Mouse (Mus musculus): ENCODE measurements around the gene Supt3. TPM values are rescaled to one million over a fixed set of nuclear protein-coding genes. Genes with fewer than 3 reads are reported as not detected.

The Supt3 gene
- total and polyA plus RNA-seq, 2 experiments = 2.3 to 4.9 TPM

DNA sequence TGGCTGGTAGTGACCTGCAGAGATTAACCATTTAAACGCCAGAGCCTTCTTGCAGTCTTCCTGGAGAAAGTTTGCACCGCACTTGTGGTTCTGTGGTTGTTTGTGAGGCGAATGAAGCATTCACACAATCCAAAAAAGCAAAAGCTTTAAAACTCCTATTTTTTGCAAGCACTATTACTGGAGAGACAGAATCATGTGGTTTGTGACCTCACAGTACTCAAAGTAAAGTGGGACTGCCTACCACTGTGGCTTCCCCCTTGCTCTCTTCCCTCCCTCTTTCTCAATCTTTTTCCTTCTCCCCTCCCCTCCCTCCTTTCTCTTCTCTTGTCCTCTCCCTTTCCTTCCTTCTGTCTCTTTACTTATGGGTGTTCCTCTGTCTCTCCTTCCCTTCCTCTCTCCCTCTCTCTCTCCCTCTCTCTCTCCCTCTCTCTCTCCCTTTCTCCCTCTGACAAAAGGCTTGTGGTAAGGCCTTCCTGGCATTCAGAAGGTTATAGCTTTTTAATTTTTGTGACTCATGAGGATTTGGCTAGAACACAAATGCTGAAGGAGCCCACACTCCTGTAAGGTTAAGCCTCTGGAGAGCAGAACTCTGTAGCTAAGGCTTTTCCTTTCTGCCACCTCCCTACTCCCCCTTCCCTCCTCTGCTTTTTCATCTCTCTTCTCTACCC, 37.7 kb downstream of the Supt3 start, which contains the start of gene Runx2:
TSS of gene Runx2 (minus strand) at position 290 of the 668 bp plus-strand sequence.
- Histone ChIP-seq H3K4me3 (ENCODE audit: insufficient read depth, low read depth, low read length) (no peak within 1 kb of the TSS), H3K9ac (ENCODE audit: low read depth, low read length) (no peak within 1 kb of the TSS), H3K79me2 (ENCODE audit: control insufficient read depth, insufficient read depth, low read length) (no peaks in the 10 kb centered on the region; the same call in 1 of the 2 replicates), H3K36me3 (ENCODE audit: control insufficient read depth, insufficient read depth, low read length) (no peaks in the 10 kb centered on the region), H3K27me3 (ENCODE audit: control insufficient read depth, insufficient read depth, low read length) (no peaks in the 10 kb centered on the region), H3K4me1 (ENCODE audit: control insufficient read depth, insufficient read depth, low read length) (no peaks in the 10 kb centered on the region; the same call in 1 of the 2 replicates), H3K27ac (replicated peaks; ENCODE audit: insufficient read depth, low read depth, low read length) (no peak within 1 kb of the TSS)
- TF ChIP-seq POLR2A (IDR thresholded peaks at IDR 0.05; ENCODE audit: extremely low read depth, insufficient read depth, low read length) = no peak
- TF ChIP-seq CTCF (IDR thresholded peaks at IDR 0.05; ENCODE audit: low read depth, low read length) = no peak
- no peak for DNase-seq (ENCODE audit: extremely low read depth, low read depth, low spot score)
- WGBS = 24% methylated on average over 3 of the region's 3 CpGs

GRCm38 (mm10) chr17:44818825-44819224, 41.9 kb downstream of the Supt3 start:
- Histone ChIP-seq H3K36me3 (ENCODE audit: control insufficient read depth, insufficient read depth, low read length) (no peaks in the 10 kb centered on the region), H3K4me3 (ENCODE audit: insufficient read depth, low read depth, low read length) (no peak overlapping the region), H3K27me3 (ENCODE audit: control insufficient read depth, insufficient read depth, low read length) (no peaks in the 10 kb centered on the region), H3K4me1 (ENCODE audit: control insufficient read depth, insufficient read depth, low read length) (no peaks in the 10 kb centered on the region; the same call in 1 of the 2 replicates), H3K9ac (ENCODE audit: low read depth, low read length) (no peak overlapping the region), H3K27ac (replicated peaks; ENCODE audit: insufficient read depth, low read depth, low read length) (no peak overlapping the region), H3K79me2 (ENCODE audit: control insufficient read depth, insufficient read depth, low read length) (peaks cover 2% of the 10 kb centered on the region; the same call in 1 of the 2 replicates)
- TF ChIP-seq CTCF (IDR thresholded peaks at IDR 0.05; ENCODE audit: low read depth, low read length) (no peak), POLR2A (IDR thresholded peaks at IDR 0.05; ENCODE audit: extremely low read depth, insufficient read depth, low read length) (no peak)
- DNase-seq (ENCODE audit: extremely low read depth, low read depth, low spot score) = no peak
- WGBS = 83% methylated on average over 2 of the region's 2 CpGs

DNA sequence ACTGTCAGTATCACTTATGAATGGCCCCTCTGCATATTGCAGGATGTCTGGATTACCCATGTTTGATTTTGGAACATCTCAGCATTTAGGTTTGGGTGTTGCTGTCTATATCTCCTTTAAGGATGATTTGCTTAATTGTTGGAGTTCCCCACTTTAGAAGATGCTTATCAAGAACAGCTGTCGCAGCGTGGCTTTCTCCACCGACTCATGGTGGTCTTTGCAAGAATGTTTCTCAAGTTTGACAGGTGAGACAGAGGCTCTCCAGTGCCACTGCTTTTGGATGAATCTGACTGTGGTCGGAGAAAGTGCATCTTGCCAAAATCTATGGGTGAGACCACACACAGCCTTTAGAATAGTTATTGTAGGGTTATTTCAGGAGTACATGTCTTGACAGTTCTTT, 42.9 kb downstream of the Supt3 start:
- Histone ChIP-seq H3K36me3 (ENCODE audit: control insufficient read depth, insufficient read depth, low read length) (no peaks in the 10 kb centered on the region), H3K4me3 (ENCODE audit: insufficient read depth, low read depth, low read length) (no peak overlapping the region), H3K27ac (replicated peaks; ENCODE audit: insufficient read depth, low read depth, low read length) (no peak overlapping the region), H3K9ac (ENCODE audit: low read depth, low read length) (no peak overlapping the region), H3K79me2 (ENCODE audit: control insufficient read depth, insufficient read depth, low read length) (peaks cover 2% of the 10 kb centered on the region; the same call in 1 of the 2 replicates), H3K4me1 (ENCODE audit: control insufficient read depth, insufficient read depth, low read length) (no peaks in the 10 kb centered on the region), H3K27me3 (ENCODE audit: control insufficient read depth, insufficient read depth, low read length) (no peaks in the 10 kb centered on the region)
- 91% methylated on average over 4 of the region's 4 CpGs for WGBS
- no peak for DNase-seq (ENCODE audit: extremely low read depth, low read depth, low spot score)
- TF ChIP-seq CTCF (IDR thresholded peaks at IDR 0.05; ENCODE audit: low read depth, low read length) (no peak), POLR2A (IDR thresholded peaks at IDR 0.05; ENCODE audit: extremely low read depth, insufficient read depth, low read length) (no peak)

DNA sequence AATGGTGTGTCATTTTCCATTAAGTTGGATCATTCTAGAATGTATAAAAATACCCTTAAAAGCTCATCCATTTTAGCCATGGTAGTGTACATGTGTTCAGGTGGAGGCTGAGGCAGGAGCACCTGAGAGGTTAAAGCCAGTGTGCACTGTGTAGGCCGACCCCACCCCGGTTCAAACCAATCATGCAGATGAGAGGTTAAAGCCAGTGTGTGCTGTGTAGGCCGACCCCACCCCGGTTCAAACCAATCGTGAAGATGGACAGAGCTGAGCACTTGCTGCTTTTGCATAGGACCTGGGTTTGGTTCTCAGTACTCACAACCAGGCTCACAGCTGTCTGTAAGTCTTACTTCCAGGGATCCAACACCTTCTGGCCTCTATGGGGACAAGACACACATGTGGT, 45.0 kb downstream of the Supt3 start:
- Histone ChIP-seq H3K4me1 (ENCODE audit: control insufficient read depth, insufficient read depth, low read length) (no peaks in the 10 kb centered on the region), H3K27me3 (ENCODE audit: control insufficient read depth, insufficient read depth, low read length) (no peaks in the 10 kb centered on the region), H3K79me2 (ENCODE audit: control insufficient read depth, insufficient read depth, low read length) (peaks cover 2% of the 10 kb centered on the region; the same call in 1 of the 2 replicates), H3K9ac (ENCODE audit: low read depth, low read length) (no peak overlapping the region), H3K27ac (replicated peaks; ENCODE audit: insufficient read depth, low read depth, low read length) (no peak overlapping the region), H3K36me3 (ENCODE audit: control insufficient read depth, insufficient read depth, low read length) (no peaks in the 10 kb centered on the region), H3K4me3 (ENCODE audit: insufficient read depth, low read depth, low read length) (no peak overlapping the region)
- WGBS = 94% methylated on average over 5 of the region's 5 CpGs
- no peak for DNase-seq (ENCODE audit: extremely low read depth, low read depth, low spot score)
- TF ChIP-seq CTCF (IDR thresholded peaks at IDR 0.05; ENCODE audit: low read depth, low read length) = no peak
- no peak for TF ChIP-seq POLR2A (IDR thresholded peaks at IDR 0.05; ENCODE audit: extremely low read depth, insufficient read depth, low read length)

DNA sequence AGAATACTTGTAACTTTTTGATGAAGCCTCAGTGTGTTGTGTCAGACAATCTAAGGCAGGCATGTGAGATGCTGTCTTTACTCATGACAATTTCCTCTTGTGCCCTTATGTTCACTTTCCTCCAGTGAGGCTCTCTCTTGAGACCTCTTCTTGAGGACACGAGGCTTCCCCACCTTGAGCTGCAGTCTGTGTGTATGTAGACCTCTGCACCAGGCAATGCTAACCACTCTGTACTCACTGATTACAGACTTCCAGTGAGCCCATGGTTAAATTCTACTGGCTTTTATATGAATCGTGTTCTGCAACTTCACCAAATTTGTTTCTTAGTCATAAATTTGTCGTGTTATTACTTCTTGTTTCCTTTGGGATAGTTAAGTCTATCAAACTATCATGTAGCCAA, 50.2 kb downstream of the Supt3 start:
- no peak overlapping the region for H3K9ac ChIP-seq (ENCODE audit: low read depth, low read length)

GRCm38 (mm10) chr17:44827964-44828363, 51.0 kb downstream of the Supt3 start:
- no peaks in the 10 kb centered on the region for H3K36me3 ChIP-seq (ENCODE audit: control insufficient read depth, insufficient read depth, low read length)
- no peaks in the 10 kb centered on the region for H3K27me3 ChIP-seq (ENCODE audit: control insufficient read depth, insufficient read depth, low read length)
- H3K79me2 ChIP-seq (ENCODE audit: control insufficient read depth, insufficient read depth, low read length) = no peaks in the 10 kb centered on the region
- TF ChIP-seq CTCF (IDR thresholded peaks at IDR 0.05; ENCODE audit: low read depth, low read length) = no peak
- TF ChIP-seq POLR2A (IDR thresholded peaks at IDR 0.05; ENCODE audit: extremely low read depth, insufficient read depth, low read length) = no peak
- WGBS = 91% methylated on average over 4 of the region's 4 CpGs
- no peak overlapping the region for H3K27ac ChIP-seq (replicated peaks; ENCODE audit: insufficient read depth, low read depth, low read length)
- no peaks in the 10 kb centered on the region for H3K4me1 ChIP-seq (ENCODE audit: control insufficient read depth, insufficient read depth, low read length)
- no peak for DNase-seq (ENCODE audit: extremely low read depth, low read depth, low spot score)
- no peak overlapping the region for H3K4me3 ChIP-seq (ENCODE audit: insufficient read depth, low read depth, low read length)
- no peak overlapping the region for H3K9ac ChIP-seq (ENCODE audit: low read depth, low read length)

More for the DNA sequence above, 50.2 kb downstream of the Supt3 start:
- DNase-seq (ENCODE audit: extremely low read depth, low read depth, low spot score) = no peak
- no peaks in the 10 kb centered on the region; the same call in 1 of the 2 replicates for H3K79me2 ChIP-seq (ENCODE audit: control insufficient read depth, insufficient read depth, low read length)
- no peaks in the 10 kb centered on the region for H3K4me1 ChIP-seq (ENCODE audit: control insufficient read depth, insufficient read depth, low read length)
- H3K27ac ChIP-seq (replicated peaks; ENCODE audit: insufficient read depth, low read depth, low read length) = no peak overlapping the region
- H3K4me3 ChIP-seq (ENCODE audit: insufficient read depth, low read depth, low read length) = no peak overlapping the region
- H3K36me3 ChIP-seq (ENCODE audit: control insufficient read depth, insufficient read depth, low read length) = no peaks in the 10 kb centered on the region
- TF ChIP-seq POLR2A (IDR thresholded peaks at IDR 0.05; ENCODE audit: extremely low read depth, insufficient read depth, low read length) = no peak
- TF ChIP-seq CTCF (IDR thresholded peaks at IDR 0.05; ENCODE audit: low read depth, low read length) = no peak
- H3K27me3 ChIP-seq (ENCODE audit: control insufficient read depth, insufficient read depth, low read length) = no peaks in the 10 kb centered on the region
- 82% methylated on average over 3 of the region's 3 CpGs for WGBS
